Mouse (Mus musculus) bone marrow macrophage, adult 2 months (primary cell): Measurements from ENCODE around the gene 1700013G24Rik.

Experiments used
- CTCF ChIP-seq: IDR thresholded peaks from 2 replicates; pipeline ENCODE4 v1.5.1; 2012; ENCODE audit warnings: low read depth, mild to moderate bottlenecking, low read length, moderate library complexity
- POLR2A ChIP-seq: IDR thresholded peaks from 2 replicates; pipeline ENCODE4 v1.6.1; 2012; ENCODE audit warnings: mild to moderate bottlenecking, low read depth, low read length, borderline replicate concordance

GRCm38 (mm10) chr4:137417712-137418564, 35.1 kb upstream of the 1700013G24Rik start:
- TF ChIP-seq CTCF (no peak), POLR2A (no peak)
